Mouse (Mus musculus) sigmoid colon, adult 10 weeks (tissue): ENCODE measurements around the gene Nfix. TPM values are rescaled to one million over a fixed set of nuclear protein-coding genes. Genes with fewer than 3 reads are reported as not detected.

Source experiments
- polyA plus RNA-seq: library from polyadenylated mRNA; stranded (reverse); fragments of 350-450 nt; fragmentation: Illumina TruSeq; extraction: RNeasy Lipid Tissue Mini Kit (QIAGEN cat#74804); gene quantifications from one replicate; pipeline ENCODE4 v1.2.3, GENCODE M21; 2014; ENCODE audit warnings: low read depth, low replicate concordance

Nfix gene
- 19.0 TPM for polyA plus RNA-seq

DNA sequence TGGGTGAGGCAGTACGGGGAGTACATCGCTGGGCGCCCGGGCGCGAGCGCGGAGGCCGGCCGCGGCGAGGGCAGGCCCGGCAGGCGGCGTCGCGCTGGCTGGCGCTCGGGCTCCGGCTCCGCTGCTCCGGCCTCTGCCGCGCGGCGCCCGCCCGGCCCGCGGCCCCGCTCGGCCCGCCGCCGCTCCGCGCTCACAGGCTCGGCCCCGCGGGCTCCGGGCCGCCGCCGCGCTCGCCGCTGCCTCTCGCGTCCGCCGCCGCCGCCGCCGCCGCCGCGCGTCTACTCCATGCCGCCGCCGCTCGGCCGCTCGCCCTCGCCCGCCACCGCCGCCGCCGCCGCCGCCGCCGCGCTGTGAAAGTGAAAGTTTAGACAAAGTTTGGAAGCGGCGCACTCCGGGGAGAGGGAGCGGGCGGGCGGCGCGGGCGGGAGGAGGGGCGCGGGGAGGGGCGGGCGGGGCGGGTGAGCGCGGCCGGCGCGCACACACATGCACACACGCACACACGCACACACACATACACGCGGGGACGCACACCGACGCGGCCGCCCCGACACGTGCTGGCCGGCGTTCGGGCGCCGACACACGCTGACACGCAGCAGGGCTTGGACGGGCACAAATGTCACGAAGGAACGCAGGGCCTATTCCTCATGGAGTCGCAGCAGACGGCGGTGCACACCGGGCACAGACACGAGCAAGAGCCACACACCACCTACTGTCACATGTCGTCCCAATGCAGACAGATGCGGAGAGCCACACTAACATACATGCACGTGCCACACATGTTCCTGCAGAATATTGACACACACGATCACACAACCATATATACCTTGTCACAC lies at the start of gene Nfix:
Gene Nfix (minus strand): TSS at position 346 of the 833 bp plus-strand sequence.

GRCm38 (mm10) chr8:84846722-84847572 lies 46.8 kb upstream of the Nfix start, which contains the start of gene Calr:
Gene Calr, minus strand, starts transcription at chr8:84846934.

DNA sequence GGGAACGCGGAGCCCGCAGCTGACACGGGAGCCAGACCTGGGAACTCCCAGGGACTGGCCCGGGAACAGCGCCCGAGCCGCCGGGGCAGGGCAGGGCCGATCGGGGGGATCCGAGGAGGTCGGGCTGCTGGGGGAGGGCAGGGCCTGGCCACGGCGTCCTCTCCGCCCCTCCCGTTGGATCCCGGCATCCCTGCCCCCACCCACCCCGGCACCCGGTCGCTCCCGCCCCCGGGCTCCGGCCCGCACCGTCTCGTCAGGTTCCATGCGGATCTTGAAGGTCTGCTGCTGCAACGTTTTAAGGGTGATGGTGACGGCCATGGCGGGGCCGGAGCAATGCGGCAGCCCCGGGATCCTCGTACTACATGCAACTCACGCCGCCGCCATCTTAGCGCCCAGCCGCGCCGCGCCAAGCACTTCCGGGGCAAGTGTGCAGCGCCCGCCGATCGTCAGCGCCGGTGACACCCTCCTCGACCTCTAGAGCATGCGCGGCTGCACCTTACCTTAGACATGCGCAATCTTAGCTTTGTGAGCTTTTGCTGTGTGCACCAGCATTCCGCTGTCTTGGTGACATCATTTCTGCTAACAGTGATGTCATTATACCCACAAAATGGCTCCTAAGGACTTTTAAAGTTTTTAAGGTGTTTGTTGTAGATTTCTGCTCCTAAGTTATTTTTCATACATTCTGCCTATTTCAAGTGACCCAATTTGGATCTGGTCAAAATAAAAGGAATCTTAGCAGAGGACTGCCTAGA lies 40.3 kb upstream of the Nfix start, which contains the start of gene Rad23a:
Gene Rad23a (minus strand): TSS at position 418 of the 752 bp plus-strand sequence.

DNA sequence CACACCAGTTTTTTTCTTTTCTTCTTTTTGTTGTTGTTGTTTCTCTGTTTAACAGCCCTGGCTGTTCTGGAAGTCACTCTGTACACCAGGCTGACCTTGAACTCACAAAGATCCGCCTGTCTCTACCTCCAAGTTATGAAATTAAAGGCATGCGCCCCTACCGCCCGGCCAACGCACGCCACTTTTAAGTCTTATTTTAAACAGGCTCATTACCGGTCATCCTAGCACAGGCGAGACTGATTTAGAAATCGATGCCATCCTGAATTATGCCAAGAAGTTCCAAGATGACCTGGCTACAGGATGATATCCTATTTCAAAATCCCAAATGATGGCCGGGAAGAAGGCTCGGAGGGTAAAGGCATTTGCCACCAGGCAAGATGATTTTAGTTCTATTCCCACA lies 31.3 kb upstream of the Nfix start, which contains the start of gene Gadd45gip1:
Gene Gadd45gip1 (plus strand): TSS at position 33 of the 400 bp plus-strand sequence.

DNA sequence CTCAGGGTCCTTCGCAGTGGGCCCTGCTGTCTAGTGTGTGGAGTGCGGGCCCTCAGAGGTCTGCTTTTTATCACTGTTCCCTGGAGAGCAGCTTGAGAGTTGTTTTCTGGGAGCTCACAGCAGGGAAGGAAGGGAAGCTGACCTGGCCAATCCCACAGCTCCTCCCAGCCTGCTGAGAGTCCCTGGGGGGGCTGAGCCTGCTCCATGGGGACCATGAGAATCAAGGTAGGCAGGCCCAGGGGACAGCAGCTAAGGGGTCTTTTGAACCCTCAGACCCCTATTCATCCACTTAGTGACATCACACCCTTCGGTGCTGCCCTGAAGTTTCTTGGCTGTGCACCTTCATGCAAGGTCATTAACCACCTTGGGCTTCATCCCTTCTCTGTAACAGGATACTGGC lies 22.6 kb upstream of the Nfix start, which contains the start of gene Dand5:
Gene Dand5 (minus strand): TSS at position 101 of the 400 bp plus-strand sequence.

DNA sequence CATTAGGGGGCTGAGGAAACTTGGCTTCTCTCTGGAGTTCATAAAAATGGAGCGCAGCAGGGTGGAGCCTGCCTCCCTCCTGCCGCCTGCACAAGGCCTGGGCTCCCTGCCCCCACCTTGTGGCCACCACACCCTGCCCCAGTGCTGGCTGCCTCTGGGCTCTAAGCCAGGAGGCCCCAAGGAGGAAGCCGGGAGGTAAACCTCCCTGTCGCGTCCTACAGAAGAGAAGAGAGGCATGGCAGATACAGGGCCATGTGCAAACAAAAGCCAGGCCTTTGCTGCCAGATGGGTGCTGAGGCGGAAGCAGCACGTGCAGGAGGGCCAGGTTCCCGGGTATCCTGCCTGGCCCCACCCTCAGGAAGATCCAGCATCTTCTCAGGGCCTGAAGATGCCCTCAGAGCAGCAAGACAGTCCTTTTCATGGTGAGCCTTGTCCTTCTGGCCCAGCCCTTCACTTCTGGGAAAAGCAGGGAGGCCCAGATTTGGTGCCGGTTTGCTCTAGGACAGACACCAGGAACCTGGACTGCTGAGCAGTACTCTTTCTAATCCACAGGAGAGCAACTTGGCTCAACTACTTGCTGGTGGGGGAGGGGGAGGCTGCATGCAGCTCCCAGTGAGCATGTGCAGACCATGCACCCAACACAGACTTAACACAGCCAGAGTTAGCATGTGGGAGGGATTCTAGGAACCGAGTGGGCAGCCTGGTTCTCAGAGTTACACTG lies 77.1 kb downstream of the Nfix start, which contains the start of gene G430095P16Rik:
Gene G430095P16Rik (plus strand): TSS at position 158 of the 721 bp plus-strand sequence.

DNA sequence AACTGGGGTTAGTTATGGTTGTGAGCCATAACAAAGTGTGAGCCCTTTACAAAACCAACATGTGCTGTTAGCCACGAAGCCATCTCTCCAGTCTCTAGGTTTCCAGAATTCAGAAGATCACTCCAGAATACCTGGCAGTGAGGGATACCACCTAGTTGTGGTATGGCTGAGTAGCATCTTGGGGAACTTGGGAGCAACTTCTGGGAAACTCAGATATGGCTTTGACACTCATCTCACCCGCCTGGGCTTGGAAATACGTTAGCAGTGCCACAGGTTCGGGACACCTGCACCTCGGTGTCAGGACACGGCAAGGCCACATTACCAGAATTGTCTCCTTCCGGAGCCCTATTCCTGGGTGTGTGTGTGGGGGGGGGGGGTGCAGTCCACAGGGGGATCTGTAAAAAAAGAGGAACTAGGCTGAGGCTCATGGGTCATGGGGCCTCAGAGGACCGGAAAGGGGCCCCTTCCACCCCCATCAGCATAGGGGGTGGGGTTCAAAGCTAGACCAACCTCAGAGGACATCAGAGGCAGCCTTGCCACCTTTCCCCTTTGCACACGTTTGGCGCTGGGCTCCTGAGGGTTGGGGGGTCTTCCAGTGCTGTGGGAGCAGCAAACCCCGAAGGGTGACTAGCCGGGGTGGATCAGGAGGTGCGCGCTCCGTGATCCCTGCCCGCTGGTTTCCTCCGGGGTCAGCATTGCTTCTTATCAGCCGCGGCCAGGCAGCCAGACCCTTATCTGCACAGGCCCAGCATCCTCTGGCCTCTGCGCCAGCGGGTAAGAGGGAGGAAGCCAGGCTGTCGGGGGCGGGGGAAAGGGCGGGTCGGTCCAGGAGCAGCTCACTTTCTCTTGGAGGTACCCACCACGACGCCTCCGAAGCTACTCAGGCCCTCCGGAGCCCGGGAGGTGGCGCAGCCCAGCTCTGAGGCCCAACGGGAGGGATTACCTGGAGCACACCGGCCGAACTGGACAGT lies 98.9 kb downstream of the Nfix start, which contains the start of gene Lyl1:
Gene Lyl1 (plus strand): TSS at position 517 of the 971 bp plus-strand sequence.

DNA sequence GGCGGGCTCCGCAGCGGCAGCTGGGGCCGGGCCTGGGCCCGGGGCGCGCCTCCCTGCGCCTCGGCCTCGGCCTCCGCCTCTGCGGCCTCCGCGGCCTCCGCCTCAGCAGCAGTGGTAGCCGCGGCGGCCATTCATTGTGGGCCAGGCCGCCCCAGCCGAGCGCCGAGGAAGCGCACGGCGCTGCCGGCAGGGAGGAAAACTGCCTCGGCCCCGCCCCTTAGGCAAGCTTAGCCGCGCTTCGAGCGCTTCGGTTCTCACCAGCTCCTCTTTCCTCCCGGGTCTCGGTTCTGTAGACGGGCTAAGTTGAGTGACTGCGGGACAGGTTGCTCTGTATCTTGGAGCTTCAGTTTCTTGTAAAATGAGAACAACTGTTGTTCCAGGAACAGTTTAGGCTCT lies 112.4 kb downstream of the Nfix start, which contains the start of gene Nacc1:
Gene Nacc1 (minus strand): TSS at position 158 of the 396 bp plus-strand sequence.

DNA sequence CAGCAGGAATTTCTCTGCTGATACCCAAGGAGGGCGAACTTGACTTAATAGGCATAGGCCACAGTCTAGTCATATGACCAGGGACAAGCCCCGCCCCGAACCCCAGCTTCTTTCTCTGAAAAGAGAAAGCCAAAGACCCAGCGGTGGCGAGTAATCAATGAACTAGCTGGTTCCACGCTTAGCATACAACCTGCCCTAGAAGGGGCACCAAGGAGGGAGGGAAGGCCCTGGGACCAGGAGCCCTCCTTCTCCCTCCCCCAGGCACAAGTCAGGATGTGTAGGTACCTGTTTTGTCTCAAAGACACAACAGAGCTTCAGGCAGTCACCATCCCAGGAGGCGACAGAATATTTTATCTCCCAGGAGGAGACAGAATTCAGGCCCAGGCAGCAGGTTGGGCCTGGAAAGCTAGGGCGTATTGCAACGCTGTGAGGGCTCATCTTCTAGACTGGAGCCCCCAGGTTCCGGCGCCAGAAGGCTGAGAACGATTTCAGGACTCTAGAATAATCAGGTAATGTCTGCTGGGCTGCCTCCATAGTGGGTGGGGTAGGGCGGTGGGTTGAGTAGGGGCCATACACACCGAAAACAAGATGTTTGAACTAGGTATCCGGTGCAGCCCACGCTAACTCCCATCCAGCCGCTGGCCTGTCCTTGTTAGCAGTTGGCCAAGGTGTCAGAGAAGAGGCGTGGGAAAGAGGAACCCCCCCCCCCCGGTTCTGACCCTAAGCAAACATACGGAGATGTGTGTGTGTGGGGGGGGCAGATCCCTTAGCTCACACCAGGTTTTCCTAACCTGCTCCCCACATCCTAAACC lies 113.7 kb downstream of the Nfix start, which contains the start of gene Trmt1:
Gene Trmt1 (plus strand): TSS at position 117 of the 812 bp plus-strand sequence.

GRCm38 (mm10) chr8:84662581-84663065 lies 137.5 kb downstream of the Nfix start, which contains the start of gene Ier2:
Gene Ier2, minus strand, starts transcription at chr8:84662852.

Other genes with a start within 250 kb of the Nfix start
- gene Ier2, start 137.5 kb downstream of the Nfix start, polyA plus RNA-seq, result 5.6 TPM
- 12.7 TPM for gene Trmt1, start 114.0 kb downstream of the Nfix start, polyA plus RNA-seq
- 2.2 TPM for gene Nacc1, start 112.5 kb downstream of the Nfix start, polyA plus RNA-seq
- not detected for gene Lyl1, start 98.9 kb downstream of the Nfix start, polyA plus RNA-seq
- not detected for gene G430095P16Rik, start 77.3 kb downstream of the Nfix start, polyA plus RNA-seq
- 1.5 TPM for gene Dand5, start 22.5 kb upstream of the Nfix start, polyA plus RNA-seq
- 0.66 TPM for gene Gadd45gip1, start 31.2 kb upstream of the Nfix start, polyA plus RNA-seq
- gene Rad23a, start 40.3 kb upstream of the Nfix start, polyA plus RNA-seq, result 3.5 TPM
- gene Calr, start 46.6 kb upstream of the Nfix start, polyA plus RNA-seq, result 491 TPM
- 4.9 TPM for gene Farsa, start 56.6 kb upstream of the Nfix start, polyA plus RNA-seq
- gene Syce2, start 71.8 kb upstream of the Nfix start, polyA plus RNA-seq, result 9.3 TPM
- 36.1 TPM for gene Gcdh, start 93.6 kb upstream of the Nfix start, polyA plus RNA-seq
- 0.38 TPM for gene Klf1, start 101.6 kb upstream of the Nfix start, polyA plus RNA-seq
- gene Dnase2a, start 108.2 kb upstream of the Nfix start, polyA plus RNA-seq, result 11.0 TPM
- not detected for gene Mast1, start 137.0 kb upstream of the Nfix start, polyA plus RNA-seq
- gene Rtbdn, start 146.6 kb upstream of the Nfix start, polyA plus RNA-seq, result not detected
- gene Gm49661, start 169.1 kb upstream of the Nfix start, polyA plus RNA-seq, result not detected
- 27.1 TPM for gene Prdx2, start 169.2 kb upstream of the Nfix start, polyA plus RNA-seq
- 2.4 TPM for gene Rnaseh2a, start 169.4 kb upstream of the Nfix start, polyA plus RNA-seq
- gene Junb, start 178.4 kb upstream of the Nfix start, polyA plus RNA-seq, result 1.7 TPM
- 26.9 TPM for gene Hook2, start 190.3 kb upstream of the Nfix start, polyA plus RNA-seq
- gene Best2, start 214.2 kb upstream of the Nfix start, polyA plus RNA-seq, result 3.1 TPM
- 11.1 TPM for gene Asna1, start 224.9 kb upstream of the Nfix start, polyA plus RNA-seq
- 13.3 TPM for gene Trir, start 226.5 kb upstream of the Nfix start, polyA plus RNA-seq
- 12.3 TPM for gene Tnpo2, start 236.6 kb upstream of the Nfix start, polyA plus RNA-seq